17 mouse cellular contexts compared by ENCODE assay signal in the genomic region with DNA sequence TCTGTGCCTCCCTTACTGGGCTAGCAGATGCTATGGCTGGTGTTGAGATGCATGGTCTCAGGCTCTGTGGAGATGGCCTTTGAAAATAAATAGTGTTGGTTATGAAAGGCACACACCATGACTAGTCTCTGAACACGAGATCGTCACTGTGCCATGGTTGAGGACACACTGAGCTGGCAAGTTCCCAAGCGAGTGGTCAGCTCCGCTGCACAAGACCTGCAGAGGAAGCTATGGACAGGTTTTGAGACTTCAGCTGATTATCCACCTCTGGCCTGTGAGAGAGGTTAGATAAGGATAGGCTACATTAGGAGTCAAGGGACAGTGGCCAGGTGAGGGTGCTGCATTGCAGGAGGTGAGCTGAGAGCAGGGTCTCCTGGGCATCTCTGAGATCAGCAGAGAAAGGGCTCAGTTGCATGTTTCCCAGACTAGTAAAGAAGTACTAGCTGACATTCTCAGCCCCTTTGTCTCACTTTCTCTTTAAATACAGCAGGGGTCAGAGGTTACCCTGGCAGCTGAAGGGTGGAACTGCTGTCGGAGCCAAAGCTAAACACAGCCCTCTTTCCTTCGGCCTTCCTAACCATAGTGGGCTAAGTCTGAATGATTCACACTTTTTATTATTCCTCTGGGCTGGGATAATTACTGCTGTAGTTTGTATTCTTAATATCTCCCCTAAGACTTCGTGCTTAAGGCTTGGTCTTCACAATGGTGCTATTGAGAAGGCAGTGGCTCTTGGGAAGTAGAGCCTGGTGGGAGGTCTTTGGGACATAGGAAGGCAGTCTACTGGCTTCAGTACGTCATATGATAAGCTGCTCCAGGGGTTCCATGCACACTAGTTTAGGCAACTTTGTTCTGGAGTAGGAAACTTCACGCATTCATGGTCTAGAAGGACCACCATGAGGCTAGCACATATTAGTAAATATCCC. TPM values are rescaled to one million over a fixed set of nuclear protein-coding genes. Genes with fewer than 3 reads are reported as not detected.
DNase-seq lines count a peak whose midpoint lies in the region; TF ChIP-seq lines count a peak whose summit lies in the region.
"Had no signal": no experiment of that assay in that cellular context is flagged by ENCODE, and none has a peak within 500 bp of the region (broad histone marks: within the 10 kb centered on the region; RNA-seq: fewer than 3 reads in every experiment).

No protein-coding gene starts in this region.

- TF ChIP-seq CTCF in kidney, adult 2 months (conservative IDR thresholded peaks at IDR 0.05; ENCODE audit: insufficient read depth, insufficient read length, low read depth, low read length), result no peak

- H3K4me3 ChIP-seq in kidney, adult 2 months (ENCODE audit: insufficient read depth, low read depth, low read length), result no peak overlapping the region
- no peak overlapping the region for H3K4me3 ChIP-seq in limb, embryonic 10.5 days
- H3K4me3 ChIP-seq: layer of hippocampus, adult 2 months; midbrain, embryonic 13.5 days; neural tube, embryonic 12.5 days had no signal

- peak; percentile 19 for DNase-seq in kidney, adult 2 months
- no peak for DNase-seq in kidney, adult 18-20 months
- DNase-seq in spleen, postnatal 36 days (ENCODE audit: low spot score in 2 of 2), result peak; percentile 31 to 41
- no peak for DNase-seq in spleen, postnatal 4 days (ENCODE audit: low spot score in 2 of 2)
- DNase-seq in limb, embryonic 10.5 days (ENCODE audit: low spot score), result no peak
- DNase-seq in urinary bladder, postnatal 36 days (ENCODE audit: low spot score in 2 of 2), result no peak
- DNase-seq in right cerebral cortex, postnatal 14 days, result no peak
- DNase-seq in urinary bladder, postnatal 25 days (ENCODE audit: low spot score), result no peak
- DNase-seq: adrenal gland, adult 2 months; cerebellum, postnatal 14 days; heart, postnatal 14 days; left cerebral cortex, postnatal 4 days; lung, postnatal 14 days; thymus, postnatal 14 days had no signal

- WGBS in kidney, adult 2 months, result 65% methylated on average over 9 of the region's 9 CpGs
- 71% methylated on average over 9 of the region's 9 CpGs for WGBS in limb, embryonic 10.5 days

- no peaks in the 10 kb centered on the region for H3K9me3 ChIP-seq in limb, embryonic 10.5 days (replicated peaks)
- H3K9me3 ChIP-seq: midbrain, embryonic 13.5 days; neural tube, embryonic 12.5 days had no signal

- H3K27ac ChIP-seq in kidney, adult 2 months (ENCODE audit: insufficient read depth, low read depth, low read length), result no peak overlapping the region
- peak overlapping the region; percentile 79 for H3K27ac ChIP-seq in limb, embryonic 10.5 days
- H3K27ac ChIP-seq: layer of hippocampus, adult 2 months; midbrain, embryonic 13.5 days; neural tube, embryonic 12.5 days had no signal

- H3K36me3 ChIP-seq in kidney, adult 2 months (ENCODE audit: control insufficient read depth, insufficient read depth, low read length), result no peaks in the 10 kb centered on the region
- no peaks in the 10 kb centered on the region for H3K36me3 ChIP-seq in limb, embryonic 10.5 days
- H3K36me3 ChIP-seq: midbrain, embryonic 13.5 days; neural tube, embryonic 12.5 days had no signal

- no peaks in the 10 kb centered on the region for H3K27me3 ChIP-seq in kidney, adult 2 months (replicated peaks; ENCODE audit: control insufficient read depth, insufficient read depth, low read length)
- no peaks in the 10 kb centered on the region for H3K27me3 ChIP-seq in limb, embryonic 10.5 days (ENCODE audit: low read depth, poor library complexity, severe bottlenecking)
- H3K27me3 ChIP-seq: midbrain, embryonic 13.5 days; neural tube, embryonic 12.5 days had no signal

- H3K4me1 ChIP-seq in kidney, adult 2 months (ENCODE audit: control insufficient read depth, insufficient read depth, low read length), result no peaks in the 10 kb centered on the region
- peaks cover 34% of the 10 kb centered on the region for H3K4me1 ChIP-seq in limb, embryonic 10.5 days

- TF ChIP-seq POLR2A in kidney, adult 2 months (IDR thresholded peaks at IDR 0.05; ENCODE audit: low read depth, low read length), result no peak

RNA-seq across cellular contexts. Expression of a gene that starts 19.6 kb away (rescaled TPM):
- polyA plus RNA-seq in kidney, adult 2 months (2012; rRNA removed), result 34.4 and 35.4 TPM in 2 replicates
- 15.0 and 17.6 TPM in 2 replicates for polyA plus RNA-seq in limb, embryonic 10.5 days (2016; fragmentation: Nextera tagmentation; extraction: Ambion mirVana)

Comparison
In these comparisons a context has a peak if more than half of its experiments do, and no peak if none do; other contexts are left out.
1. DNase-seq: peak in kidney, adult 2 months (single experiment) and spleen, postnatal 36 days (2 of 2); none in kidney, adult 18-20 months (single experiment), spleen, postnatal 4 days (0 of 2), limb, embryonic 10.5 days (single experiment), urinary bladder, postnatal 36 days (0 of 2), right cerebral cortex, postnatal 14 days (single experiment) and urinary bladder, postnatal 25 days (single experiment).